Mouse (Mus musculus) lung, embryonic 14.5 days (tissue): ENCODE results near the gene Rgs11. TPM values are rescaled to one million over a fixed set of nuclear protein-coding genes. Genes with fewer than 3 reads are reported as not detected.
"Not testable (repeated sequence)": the region's sequence is repeated elsewhere in the genome, so short reads cannot be mapped to it uniquely, and the experiment has no call there.

ENCODE experiments used
- ATAC-seq: fragments of 200-750 bp; cut with Nextera tagmentation; 2 replicates; pipeline ENCODE4 v1.8.0; 2017; ENCODE audit warnings: mild to moderate bottlenecking, moderate TSS enrichment, moderate library complexity; ENCODE audit not compliant: insufficient read depth
- DNase-seq: peaks from one replicate; pipeline ENCODE4 v3.0.0-alpha.2; 2015
- H3K27ac ChIP-seq: fragments of 300-500 bp; sonication (generic); 2 replicates; pipeline ENCODE4 v1.5.1; 2014; ENCODE audit warnings: low read depth, mild to moderate bottlenecking, moderate library complexity
- H3K27me3 ChIP-seq: fragments of 300-500 bp; sonication (generic); 2 replicates; pipeline ENCODE4 v1.6.1; 2014; ENCODE audit warnings: low read length, control low read depth; ENCODE audit not compliant: insufficient read depth
- H3K36me3 ChIP-seq: fragments of 300-500 bp; sonication (generic); 2 replicates; pipeline ENCODE4 v1.6.1; 2014; ENCODE audit warnings: control low read depth; ENCODE audit not compliant: insufficient read depth
- H3K4me1 ChIP-seq: fragments of 300-500 bp; sonication (generic); 2 replicates; pipeline ENCODE4 v1.6.1; 2014; ENCODE audit warnings: antibody characterized with exemption, control low read depth; ENCODE audit not compliant: insufficient read depth
- H3K4me2 ChIP-seq: fragments of 300-500 bp; sonication (generic); 2 replicates; pipeline ENCODE4 v1.6.1; 2014; ENCODE audit warnings: mild to moderate bottlenecking
- H3K4me3 ChIP-seq: fragments of 300-500 bp; sonication (generic); 2 replicates; pipeline ENCODE4 v1.5.1; 2014; ENCODE audit warnings: low read depth, low read length
- H3K9ac ChIP-seq: fragments of 300-500 bp; sonication (generic); 2 replicates; pipeline ENCODE4 v1.6.1; 2014
- H3K9me3 ChIP-seq: fragments of 300-500 bp; sonication (generic); 2 replicates; pipeline ENCODE4 v1.6.1; 2016; ENCODE audit warnings: low read depth, low read length, control low read depth
- CTCF ChIP-seq: IDR thresholded peaks from 2 replicates; pipeline ENCODE4 v1.5.1; 2016; ENCODE audit warnings: antibody characterized with exemption, low read depth
- WGBS: fragments of 180-500 bp; shearing (Covaris S2); extraction: QIAGEN DNeasy Blood & Tissue Kit; methylation state at CpG from one replicate; pipeline ENCODE4 v1.1.7; 2014; 5-methylcytosine and 5-hydroxymethylcytosine counted together
- polyA plus RNA-seq: library from polyadenylated mRNA; unstranded; fragments of >200 nt; fragmentation: Nextera tagmentation; extraction: Ambion mirVana; gene quantifications from 2 replicates; pipeline ENCODE4 v1.2.1, GENCODE M21; 2014

Gene Rgs11
- polyA plus RNA-seq: 10.3 and 11.9 TPM in 2 replicates

- H3K27ac ChIP-seq: no peak within 1 kb of the TSS
- H3K4me3 ChIP-seq: peak within 1 kb of the TSS; percentile 46
- DNase-seq: no peak
- no peaks in the 10 kb centered on the region for H3K9me3 ChIP-seq
- no peak for ATAC-seq
- TF ChIP-seq CTCF: no peak
- peaks cover 52% of the 10 kb centered on the region for H3K27me3 ChIP-seq
- H3K9ac ChIP-seq: peak within 1 kb of the TSS; percentile 28; the same call in 1 of the 2 replicates
- H3K4me2 ChIP-seq: peak within 1 kb of the TSS; percentile 96
- no peaks in the 10 kb centered on the region; the same call in 1 of the 2 replicates for H3K4me1 ChIP-seq
- WGBS: 2% methylated on average over 21 of the region's 22 CpGs
- H3K36me3 ChIP-seq: peaks cover 6% of the 10 kb centered on the region
These were observed at the start of gene Rgs11 for GRCm38 (mm10) chr17:26202737-26203136. Gene Rgs11 (plus strand): TSS chr17:26202951.

GRCm38 (mm10) chr17:26162736-26163135, 40.0 kb upstream of the Rgs11 start:
- Histone ChIP-seq H3K4me2 (no peak overlapping the region), H3K27me3 (no peaks in the 10 kb centered on the region), H3K4me1 (no peaks in the 10 kb centered on the region), H3K36me3 (0 out of 2 replicates have a peak, but pooled peaks cover 7% of the 10 kb centered on the region), H3K9ac (no peak overlapping the region), H3K4me3 (no peak overlapping the region), H3K27ac (no peak overlapping the region), H3K9me3 (no peaks in the 10 kb centered on the region)
- ATAC-seq (no peak), DNase-seq (peak; percentile 56)
- no peak for TF ChIP-seq CTCF
- 61% methylated on average over 1 of the region's 1 CpGs for WGBS

GRCm38 (mm10) chr17:26168039-26168438, 34.7 kb upstream of the Rgs11 start:
- no peaks in the 10 kb centered on the region for H3K4me1 ChIP-seq
- H3K9ac ChIP-seq: no peak overlapping the region
- no peak overlapping the region for H3K27ac ChIP-seq
- H3K4me2 ChIP-seq: no peak overlapping the region
- TF ChIP-seq CTCF: no peak
- H3K36me3 ChIP-seq: peaks cover 9% of the 10 kb centered on the region; the same call in 1 of the 2 replicates
- no peak overlapping the region for H3K4me3 ChIP-seq
- ATAC-seq (no peak), DNase-seq (no peak)
- H3K9me3 ChIP-seq: no peaks in the 10 kb centered on the region
- 84% methylated on average over 2 of the region's 2 CpGs for WGBS
- H3K27me3 ChIP-seq: no peaks in the 10 kb centered on the region

DNA sequence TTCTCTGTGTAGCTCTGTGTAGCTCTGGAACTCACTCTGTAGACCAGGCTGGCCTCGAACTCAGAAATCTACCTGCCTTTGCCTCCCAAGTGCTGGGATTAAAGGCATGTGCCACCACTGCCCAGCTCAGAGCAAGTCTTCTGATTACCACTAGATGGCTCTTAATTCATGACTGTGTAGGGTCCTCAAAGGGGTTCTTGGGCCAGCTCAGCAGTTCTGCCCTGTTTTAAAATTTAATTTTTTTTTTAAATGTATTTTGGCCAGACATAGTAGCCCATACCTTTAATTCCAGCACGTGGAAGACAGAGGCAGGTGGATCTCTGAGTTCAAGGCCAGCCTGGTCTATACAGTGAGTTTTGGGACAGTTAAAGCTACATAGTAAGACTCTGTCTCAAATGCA, 27.5 kb upstream of the Rgs11 start:
- H3K4me1 ChIP-seq, H3K27me3 ChIP-seq: not testable (repeated sequence)
- 84% methylated on average over 2 of the region's 2 CpGs for WGBS

GRCm38 (mm10) chr17:26178611-26179010, 24.1 kb upstream of the Rgs11 start:
- no peak for DNase-seq

More for the DNA sequence above, 27.5 kb upstream of the Rgs11 start:
- not testable (repeated sequence) for H3K9me3 ChIP-seq, H3K9ac ChIP-seq, H3K27ac ChIP-seq, DNase-seq, H3K4me2 ChIP-seq, ATAC-seq, H3K4me3 ChIP-seq
- TF ChIP-seq CTCF: peak; percentile 21
- peaks cover 29% of the 10 kb centered on the region for H3K36me3 ChIP-seq

GRCm38 (mm10) chr17:26181179-26181578, 21.6 kb upstream of the Rgs11 start:
- Histone ChIP-seq H3K27me3 (no peaks in the 10 kb centered on the region), H3K4me2 (no peak overlapping the region), H3K4me1 (no peaks in the 10 kb centered on the region), H3K27ac (no peak overlapping the region), H3K9me3 (no peaks in the 10 kb centered on the region), H3K36me3 (peaks cover 57% of the 10 kb centered on the region), H3K9ac (no peak overlapping the region), H3K4me3 (no peak overlapping the region)
- ATAC-seq: no peak
- TF ChIP-seq CTCF: no peak
- 93% methylated on average over 3 of the region's 3 CpGs for WGBS
- no peak for DNase-seq

More at GRCm38 (mm10) chr17:26178611-26179010, 24.1 kb upstream of the Rgs11 start:
- Histone ChIP-seq H3K36me3 (peaks cover 44% of the 10 kb centered on the region), H3K27me3 (no peaks in the 10 kb centered on the region), H3K4me1 (no peaks in the 10 kb centered on the region), H3K27ac (no peak overlapping the region), H3K4me3 (no peak overlapping the region), H3K4me2 (no peak overlapping the region), H3K9me3 (no peaks in the 10 kb centered on the region), H3K9ac (no peak overlapping the region)
- ATAC-seq: no peak
- no peak for TF ChIP-seq CTCF

DNA sequence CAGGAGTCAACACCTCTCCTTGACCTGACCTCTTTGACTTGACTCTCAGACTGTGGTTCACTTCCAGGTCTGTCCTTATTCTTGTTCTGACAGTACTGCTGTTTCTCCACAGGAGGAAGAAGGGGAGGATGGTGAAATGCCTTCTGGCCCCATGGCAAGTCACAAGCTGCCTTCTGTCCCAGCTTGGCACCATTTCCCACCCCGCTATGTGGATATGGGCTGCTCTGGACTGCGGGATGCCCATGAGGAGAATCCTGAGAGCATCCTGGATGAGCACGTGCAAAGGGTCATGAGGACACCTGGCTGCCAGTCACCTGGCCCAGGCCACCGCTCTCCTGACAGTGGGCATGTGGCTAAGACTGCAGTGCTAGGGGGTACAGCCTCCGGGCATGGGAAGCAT, 15.2 kb upstream of the Rgs11 start:
- Histone ChIP-seq H3K9me3 (no peaks in the 10 kb centered on the region), H3K27ac (no peak overlapping the region), H3K9ac (no peak overlapping the region), H3K27me3 (no peaks in the 10 kb centered on the region), H3K36me3 (peaks cover 87% of the 10 kb centered on the region), H3K4me2 (no peak overlapping the region), H3K4me3 (no peak overlapping the region), H3K4me1 (no peaks in the 10 kb centered on the region)
- DNase-seq: no peak
- TF ChIP-seq CTCF: no peak
- 95% methylated on average over 5 of the region's 5 CpGs for WGBS
- no peak for ATAC-seq
